Comparison of ENCODE assay signal across 29 mouse cellular contexts in genomic region chr16:18795223-18795899, GRCm38 (mm10). TPM values are rescaled to one million over a fixed set of nuclear protein-coding genes. Genes with fewer than 3 reads are reported as not detected.
DNase-seq lines count a peak whose midpoint lies in the region; ATAC-seq lines count a peak whose summit lies in the region.
"Had no signal": no experiment of that assay in that cellular context is flagged by ENCODE, and none has a peak within 500 bp of the region (broad histone marks: within the 10 kb centered on the region; RNA-seq: fewer than 3 reads in every experiment).

No protein-coding gene starts in this region.

- no peak overlapping the region for H3K4me3 ChIP-seq in liver, embryonic 12.5 days
- H3K4me3 ChIP-seq: embryonic facial prominence, embryonic 12.5 days; heart, embryonic 13.5 days; intestine, embryonic 15.5 days; limb, embryonic 12.5 days; liver, embryonic 13.5 days; neural tube, embryonic 12.5 days had no signal

- H3K27me3 ChIP-seq in liver, embryonic 12.5 days (replicated peaks): no peaks in the 10 kb centered on the region
- H3K27me3 ChIP-seq: embryonic facial prominence, embryonic 12.5 days; heart, embryonic 13.5 days; intestine, embryonic 15.5 days; limb, embryonic 12.5 days; liver, embryonic 13.5 days; neural tube, embryonic 12.5 days had no signal

- peak; percentile 22 to 23 for DNase-seq in layer of hippocampus, adult 8-10 months (ENCODE audit: low spot score in 2 of 2)
- no peak for DNase-seq in layer of hippocampus, postnatal 10 days (ENCODE audit: low spot score in 2 of 2)
- DNase-seq in 3134 (ENCODE audit: extremely low read depth, insufficient read length, low spot score): peak; percentile 88
- DNase-seq in NIH3T3 (ENCODE audit: low read depth): peak; percentile 85
- DNase-seq in left cerebral cortex, postnatal 36 days (ENCODE audit: low spot score in 2 of 2): peak; percentile 24 to 31
- no peak for DNase-seq in spleen, postnatal 4 days (ENCODE audit: low spot score in 2 of 2)
- DNase-seq: adrenal gland, postnatal 10 days; B cell, adult 2 months; cerebellum, adult 9-11 months; heart, postnatal 36 days; kidney, adult 9 months; kidney, postnatal 36 days; liver, embryonic 13.5 days; lung, embryonic 14.5 days; lung, postnatal 36 days; thymus, adult 18-20 months had no signal

- WGBS in liver, embryonic 12.5 days (ENCODE audit: insufficient replicate concordance): 90% methylated on average over 11 of the region's 11 CpGs

- ATAC-seq in megakaryocyte progenitor cell, adult 5-6 weeks (replicated peaks; ENCODE audit: poor library complexity): no peak
- no peak for ATAC-seq in liver, embryonic 12.5 days
- ATAC-seq: activated CD4-positive, CD25-positive, alpha-beta regulatory T cell, adult 4 months; forebrain, embryonic 16.5 days; intestine, embryonic 15.5 days had no signal

- no peaks in the 10 kb centered on the region for H3K9me3 ChIP-seq in liver, embryonic 12.5 days (replicated peaks)
- H3K9me3 ChIP-seq: embryonic facial prominence, embryonic 12.5 days; heart, embryonic 13.5 days; intestine, embryonic 15.5 days; limb, embryonic 12.5 days; liver, embryonic 13.5 days; neural tube, embryonic 12.5 days had no signal

- intact Hi-C loops in left cerebral cortex, postnatal 36 days (cut with DNase I): loop anchor here (5.0 kb wide), 1 partner anchor 168 kb away; the partner anchor contains the start of genes Gm49601 and Sept5

- no peak overlapping the region for H3K27ac ChIP-seq in liver, embryonic 12.5 days
- H3K27ac ChIP-seq: embryonic facial prominence, embryonic 12.5 days; heart, embryonic 13.5 days; hindbrain, embryonic 14.5 days; intestine, embryonic 15.5 days; limb, embryonic 12.5 days; liver, embryonic 13.5 days; neural tube, embryonic 12.5 days had no signal

- peaks cover 100% of the 10 kb centered on the region for H3K36me3 ChIP-seq in liver, embryonic 12.5 days

- no peaks in the 10 kb centered on the region for H3K4me1 ChIP-seq in liver, embryonic 12.5 days
- H3K4me1 ChIP-seq: embryonic facial prominence, embryonic 12.5 days; heart, embryonic 13.5 days; intestine, embryonic 15.5 days; limb, embryonic 12.5 days; liver, embryonic 13.5 days; neural tube, embryonic 12.5 days had no signal

- no peak overlapping the region for H3K4me2 ChIP-seq in liver, embryonic 12.5 days
- H3K4me2 ChIP-seq: embryonic facial prominence, embryonic 12.5 days; heart, embryonic 13.5 days; hindbrain, embryonic 14.5 days; intestine, embryonic 15.5 days; limb, embryonic 12.5 days; liver, embryonic 13.5 days; lung, embryonic 14.5 days; neural tube, embryonic 12.5 days had no signal

- no peak overlapping the region for H3K9ac ChIP-seq in liver, embryonic 12.5 days
- H3K9ac ChIP-seq: embryonic facial prominence, embryonic 12.5 days; heart, embryonic 13.5 days; hindbrain, embryonic 14.5 days; intestine, embryonic 15.5 days; limb, embryonic 12.5 days; liver, embryonic 13.5 days; lung, embryonic 14.5 days; neural tube, embryonic 12.5 days had no signal

RNA-seq across cellular contexts. Expression of gene Ufd1, which starts 16.2 kb away (rescaled TPM):
- total RNA-seq in layer of hippocampus, adult 8-10 months (2022): 100 to 1,000 TPM in 3 of 4 experiments, 10 to 100 TPM in 1; 92.9 to 117 (median 107) TPM
- 10 to 100 TPM; 93.8 to 95.9 TPM for total RNA-seq in layer of hippocampus, postnatal 10 days (2021)
- 10 to 100 TPM; 77.2 to 94.9 TPM for total RNA-seq in left cerebral cortex, postnatal 36 days (2021)
- 54.3 and 60.0 TPM in 2 replicates for total RNA-seq in megakaryocyte progenitor cell, adult 5-6 weeks (2015)
- total RNA-seq in megakaryocyte progenitor cell, adult 5-6 weeks (2017): 72.6 and 83.2 TPM in 2 replicates
- polyA plus RNA-seq in liver, embryonic 12.5 days (2016; fragmentation: Nextera tagmentation; extraction: Ambion mirVana): 53.8 and 57.5 TPM in 2 replicates

RNA-seq across cellular contexts. Expression of gene Cdc45, which starts 16.4 kb away (rescaled TPM):
- 1 to 10 TPM; 1.5 to 3.4 (median 2.1) TPM for total RNA-seq in layer of hippocampus, adult 8-10 months (2022)
- 1 to 10 TPM; 4.0 to 4.3 TPM for total RNA-seq in layer of hippocampus, postnatal 10 days (2021)
- total RNA-seq in left cerebral cortex, postnatal 36 days (2021): 1 to 10 TPM; 1.5 to 2.2 TPM
- total RNA-seq in megakaryocyte progenitor cell, adult 5-6 weeks (2015): 85.4 and 93.9 TPM in 2 replicates
- total RNA-seq in megakaryocyte progenitor cell, adult 5-6 weeks (2017): 110 and 121 TPM in 2 replicates
- polyA plus RNA-seq in liver, embryonic 12.5 days (2016; fragmentation: Nextera tagmentation; extraction: Ambion mirVana): 54.2 and 55.9 TPM in 2 replicates

RNA-seq across cellular contexts. Expression of gene Cldn5, which starts 18.7 kb away (rescaled TPM):
- total RNA-seq in layer of hippocampus, adult 8-10 months (2022): 10 to 100 TPM; 28.8 to 41.7 (median 37.5) TPM
- 10 to 100 TPM; 89.4 to 99.1 TPM for total RNA-seq in layer of hippocampus, postnatal 10 days (2021)
- total RNA-seq in left cerebral cortex, postnatal 36 days (2021): 10 to 100 TPM; 48.3 to 60.6 TPM
- not detected in 2 replicates for total RNA-seq in megakaryocyte progenitor cell, adult 5-6 weeks (2015)
- not detected in 2 replicates for total RNA-seq in megakaryocyte progenitor cell, adult 5-6 weeks (2017)
- polyA plus RNA-seq in liver, embryonic 12.5 days (2016; fragmentation: Nextera tagmentation; extraction: Ambion mirVana): 10.7 and 11.8 TPM in 2 replicates
- polyA plus RNA-seq: activated CD4-positive, CD25-positive, alpha-beta regulatory T cell, adult 4 months had no signal

RNA-seq across cellular contexts. Expression of gene 2510002D24Rik, which starts 41.0 kb away (rescaled TPM):
- total RNA-seq in layer of hippocampus, adult 8-10 months (2022): 10 to 100 TPM; 18.3 to 31.0 (median 26.7) TPM
- total RNA-seq in layer of hippocampus, postnatal 10 days (2021): 10 to 100 TPM; 22.2 to 24.7 TPM
- 10 to 100 TPM; 28.2 to 30.6 TPM for total RNA-seq in left cerebral cortex, postnatal 36 days (2021)
- total RNA-seq in megakaryocyte progenitor cell, adult 5-6 weeks (2015): 23.1 and 27.0 TPM in 2 replicates
- total RNA-seq in megakaryocyte progenitor cell, adult 5-6 weeks (2017): 23.2 and 36.1 TPM in 2 replicates
- 32.3 and 32.8 TPM in 2 replicates for polyA plus RNA-seq in liver, embryonic 12.5 days (2016; fragmentation: Nextera tagmentation; extraction: Ambion mirVana)

RNA-seq across cellular contexts. Expression of gene Gm28539, which starts 41.0 kb away (rescaled TPM):
- total RNA-seq in layer of hippocampus, adult 8-10 months (2022): 10 to 100 TPM in 1 of 4 experiments, 1 to 10 TPM in 3; 4.6 to 11.1 (median 8.2) TPM
- total RNA-seq in layer of hippocampus, postnatal 10 days (2021): 10 to 100 TPM in 1 of 2 experiments, 1 to 10 TPM in 1; 8.8 to 16.9 TPM
- total RNA-seq in left cerebral cortex, postnatal 36 days (2021): 1 to 10 TPM; 8.5 to 9.9 TPM
- not detected in 2 replicates for total RNA-seq in megakaryocyte progenitor cell, adult 5-6 weeks (2015)
- total RNA-seq in megakaryocyte progenitor cell, adult 5-6 weeks (2017): not detected in 2 replicates
- polyA plus RNA-seq in liver, embryonic 12.5 days (2016; fragmentation: Nextera tagmentation; extraction: Ambion mirVana): not detected in 2 replicates
- polyA plus RNA-seq: activated CD4-positive, CD25-positive, alpha-beta regulatory T cell, adult 4 months; cortical plate, adult 2 months; embryonic facial prominence, embryonic 12.5 days; forebrain, embryonic 16.5 days; gonadal fat pad, adult 2 months; heart, embryonic 13.5 days; hindbrain, embryonic 14.5 days; intestine, embryonic 15.5 days; limb, embryonic 12.5 days; liver, embryonic 13.5 days; lung, embryonic 14.5 days; neural tube, embryonic 12.5 days; urinary bladder, adult 2 months had no signal

Comparison
In these comparisons a context has a peak if more than half of its experiments do, and no peak if none do; other contexts are left out.
1. DNase-seq: peak in layer of hippocampus, adult 8-10 months (2 of 2), 3134 (single experiment), NIH3T3 (single experiment) and left cerebral cortex, postnatal 36 days (2 of 2); none in layer of hippocampus, postnatal 10 days (0 of 2) and spleen, postnatal 4 days (0 of 2).
2. RNA of gene Cdc45, which starts 16.4 kb away (total RNA-seq): 85.4 to 121 TPM in megakaryocyte progenitor cell, adult 5-6 weeks; 4.0 to 4.3 TPM in layer of hippocampus, postnatal 10 days, 1.5 to 3.4 TPM in layer of hippocampus, adult 8-10 months and 1.5 to 2.2 TPM in left cerebral cortex, postnatal 36 days; every median in the first group is over 10 times any median in the second.
3. RNA of gene Cldn5, which starts 18.7 kb away (total RNA-seq): 89.4 to 99.1 TPM in layer of hippocampus, postnatal 10 days, 48.3 to 60.6 TPM in left cerebral cortex, postnatal 36 days and 28.8 to 41.7 TPM in layer of hippocampus, adult 8-10 months; not detected in megakaryocyte progenitor cell, adult 5-6 weeks; every median in the first group is over 10 times any median in the second.